Mouse (Mus musculus): ENCODE results near the gene Sf3b5. TPM values are rescaled to one million over a fixed set of nuclear protein-coding genes. Genes with fewer than 3 reads are reported as not detected.

Sf3b5 gene
- polyA plus RNA-seq, 1 experiment = 10.4 TPM

DNA sequence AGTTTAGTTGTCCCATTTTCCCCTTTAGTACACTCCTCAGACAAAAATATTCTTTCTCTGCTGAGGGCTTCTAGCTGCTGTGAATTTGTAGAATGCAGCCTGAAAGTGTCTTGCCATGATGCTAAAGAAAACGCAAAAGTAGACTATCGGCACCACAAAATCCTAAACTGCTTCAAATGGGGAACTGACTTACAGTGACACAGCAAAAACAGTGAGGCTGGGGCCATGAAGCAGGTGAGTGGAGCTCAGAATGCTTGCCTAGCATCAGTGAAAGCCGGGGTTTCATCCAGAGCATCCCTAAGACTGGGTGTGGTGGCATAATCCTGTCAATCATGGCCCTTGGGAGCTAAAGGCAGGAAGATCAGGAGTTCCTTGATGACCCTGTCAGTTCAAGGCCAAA lies 29.7 kb upstream of the Sf3b5 start:
- Histone ChIP-seq H3K4me1 (ENCODE audit: control insufficient read depth, insufficient read depth, low read length) (no peaks in the 10 kb centered on the region), H3K4me3 (ENCODE audit: insufficient read depth, low read length) (no peak overlapping the region), H3K27ac (ENCODE audit: insufficient read depth, low read length) (no peak overlapping the region)
- TF ChIP-seq POLR2A (IDR thresholded peaks at IDR 0.05; ENCODE audit: low read depth, low read length) = no peak

DNA sequence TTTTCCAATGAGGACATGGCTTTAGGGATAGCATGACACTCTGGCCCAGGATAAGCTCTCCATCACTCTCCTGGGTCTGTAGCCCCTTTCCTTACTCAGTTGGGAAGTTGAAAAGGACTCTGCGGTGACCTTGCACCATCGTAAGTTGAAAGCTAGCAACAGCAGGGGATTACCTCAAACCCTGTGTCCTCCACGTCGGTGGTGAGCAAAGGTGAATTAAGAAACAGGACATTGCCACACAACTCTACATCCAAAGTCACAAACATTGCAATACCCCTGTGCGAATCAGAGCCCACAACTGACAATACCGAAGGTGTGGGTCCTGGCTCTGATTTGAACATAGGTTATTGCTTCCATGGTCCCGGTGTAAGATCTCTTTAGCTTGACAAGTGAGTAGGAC lies 29.2 kb upstream of the Sf3b5 start:
- Histone ChIP-seq H3K27ac (ENCODE audit: insufficient read depth, low read length) (no peak overlapping the region), H3K4me3 (ENCODE audit: insufficient read depth, low read length) (no peak overlapping the region), H3K4me1 (ENCODE audit: control insufficient read depth, insufficient read depth, low read length) (no peaks in the 10 kb centered on the region; the same call in 1 of the 2 replicates)
- TF ChIP-seq CTCF (IDR thresholded peaks at IDR 0.05; ENCODE audit: borderline replicate concordance, insufficient read depth, low read length) = no peak
- no peak for TF ChIP-seq POLR2A (IDR thresholded peaks at IDR 0.05; ENCODE audit: low read depth, low read length)

DNA sequence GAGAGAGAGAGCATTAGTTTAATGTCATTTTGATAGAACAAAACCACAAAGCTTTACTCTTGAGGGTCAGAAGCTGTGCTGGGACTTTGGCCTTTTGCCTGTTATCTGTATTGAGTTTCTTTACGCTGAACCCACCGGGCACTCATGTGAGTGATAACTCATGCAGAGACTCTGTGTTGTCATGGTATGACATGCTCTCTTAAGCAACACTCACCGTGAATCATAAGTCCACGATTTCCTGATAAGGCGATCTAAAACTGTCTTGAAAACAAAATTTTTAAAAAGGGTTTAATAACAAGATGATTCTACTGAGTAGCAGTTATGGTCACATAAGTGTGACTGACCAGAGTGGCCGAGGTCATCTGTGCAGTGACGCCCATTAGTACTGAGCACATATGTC lies 28.6 kb upstream of the Sf3b5 start:
- Histone ChIP-seq H3K4me3 (ENCODE audit: insufficient read depth, low read length) (no peak overlapping the region), H3K27ac (ENCODE audit: insufficient read depth, low read length) (no peak overlapping the region), H3K4me1 (ENCODE audit: control insufficient read depth, insufficient read depth, low read length) (no peaks in the 10 kb centered on the region; the same call in 1 of the 2 replicates)
- TF ChIP-seq POLR2A (IDR thresholded peaks at IDR 0.05; ENCODE audit: low read depth, low read length) = no peak
- no peak for TF ChIP-seq CTCF (IDR thresholded peaks at IDR 0.05; ENCODE audit: borderline replicate concordance, insufficient read depth, low read length)

DNA sequence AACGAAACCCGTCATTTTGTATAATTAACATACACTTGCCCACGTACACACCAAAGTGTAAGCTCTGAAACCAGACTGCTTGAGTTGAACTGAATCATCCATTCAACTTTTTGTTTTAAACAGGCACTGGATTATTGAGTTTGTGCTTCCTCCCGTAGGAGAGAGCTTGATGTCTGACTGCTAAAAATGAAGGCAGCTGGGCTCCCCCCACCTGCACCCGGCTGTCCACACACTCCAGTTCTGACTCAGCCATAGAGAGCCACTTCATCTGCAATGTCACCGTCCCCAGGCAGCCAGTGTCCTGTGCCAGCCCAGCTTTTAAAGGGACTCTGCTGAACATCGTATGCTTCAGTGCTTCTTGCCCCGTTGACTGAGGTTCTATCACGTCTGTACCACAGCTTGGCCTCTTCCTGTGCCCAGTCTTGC lies 27.3 kb upstream of the Sf3b5 start:
- H3K4me3 ChIP-seq (ENCODE audit: insufficient read depth, low read length) = no peak overlapping the region
- no peak overlapping the region for H3K27ac ChIP-seq (ENCODE audit: insufficient read depth, low read length)
- no peaks in the 10 kb centered on the region; the same call in 1 of the 2 replicates for H3K4me1 ChIP-seq (ENCODE audit: control insufficient read depth, insufficient read depth, low read length)
- no peak for TF ChIP-seq POLR2A (IDR thresholded peaks at IDR 0.05; ENCODE audit: low read depth, low read length)
- TF ChIP-seq CTCF (IDR thresholded peaks at IDR 0.05; ENCODE audit: borderline replicate concordance, insufficient read depth, low read length) = no peak

DNA sequence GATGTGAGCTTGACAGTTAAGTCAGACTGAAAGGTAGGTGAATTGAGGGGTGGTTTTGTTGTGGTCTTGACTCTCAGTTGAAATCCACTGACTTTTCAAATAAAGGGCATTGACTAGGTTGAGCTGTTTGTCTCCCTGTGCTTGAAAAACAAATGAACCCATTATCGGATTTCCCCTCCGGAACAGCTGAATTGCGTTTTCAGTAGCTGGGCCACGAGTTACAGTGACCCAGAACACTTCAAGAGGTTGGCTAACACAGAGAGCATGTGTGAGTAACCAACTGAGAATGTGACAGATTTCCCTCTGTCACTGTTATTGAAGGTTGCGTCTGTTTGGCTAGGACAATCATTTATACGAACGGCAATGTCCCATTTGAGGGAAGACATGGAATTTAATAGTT lies 24.1 kb upstream of the Sf3b5 start:
- no peak overlapping the region for H3K27ac ChIP-seq (ENCODE audit: insufficient read depth, low read length)
- no peak overlapping the region for H3K4me3 ChIP-seq (ENCODE audit: insufficient read depth, low read length)
- no peaks in the 10 kb centered on the region; the same call in 1 of the 2 replicates for H3K4me1 ChIP-seq (ENCODE audit: control insufficient read depth, insufficient read depth, low read length)
- TF ChIP-seq POLR2A (IDR thresholded peaks at IDR 0.05; ENCODE audit: low read depth, low read length) (no peak), CTCF (IDR thresholded peaks at IDR 0.05; ENCODE audit: borderline replicate concordance, insufficient read depth, low read length) (no peak)

DNA sequence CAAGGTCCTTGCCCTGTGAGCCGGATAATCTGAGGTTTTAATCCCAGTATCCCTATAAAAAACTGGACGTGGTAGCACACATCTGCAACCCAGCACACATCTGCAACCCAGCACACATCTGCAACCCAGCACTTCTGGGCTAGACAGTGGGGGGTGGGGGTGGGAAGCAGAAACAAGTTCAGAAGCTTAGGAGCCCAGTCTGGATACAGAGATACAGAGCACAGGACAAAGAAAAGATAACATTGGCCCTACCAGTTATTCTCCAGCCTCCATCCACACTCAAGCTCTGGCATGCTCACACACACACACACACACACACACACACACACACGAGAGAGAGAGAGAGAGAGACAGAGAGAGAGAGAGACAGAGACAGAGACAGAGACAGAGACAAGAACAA lies 21.6 kb upstream of the Sf3b5 start:
- Histone ChIP-seq H3K27ac (ENCODE audit: insufficient read depth, low read length) (no peak overlapping the region), H3K4me1 (ENCODE audit: control insufficient read depth, insufficient read depth, low read length) (no peaks in the 10 kb centered on the region; the same call in 1 of the 2 replicates), H3K4me3 (ENCODE audit: insufficient read depth, low read length) (no peak overlapping the region)
- TF ChIP-seq CTCF (IDR thresholded peaks at IDR 0.05; ENCODE audit: borderline replicate concordance, insufficient read depth, low read length) = no peak
- TF ChIP-seq POLR2A (IDR thresholded peaks at IDR 0.05; ENCODE audit: low read depth, low read length) = no peak

DNA sequence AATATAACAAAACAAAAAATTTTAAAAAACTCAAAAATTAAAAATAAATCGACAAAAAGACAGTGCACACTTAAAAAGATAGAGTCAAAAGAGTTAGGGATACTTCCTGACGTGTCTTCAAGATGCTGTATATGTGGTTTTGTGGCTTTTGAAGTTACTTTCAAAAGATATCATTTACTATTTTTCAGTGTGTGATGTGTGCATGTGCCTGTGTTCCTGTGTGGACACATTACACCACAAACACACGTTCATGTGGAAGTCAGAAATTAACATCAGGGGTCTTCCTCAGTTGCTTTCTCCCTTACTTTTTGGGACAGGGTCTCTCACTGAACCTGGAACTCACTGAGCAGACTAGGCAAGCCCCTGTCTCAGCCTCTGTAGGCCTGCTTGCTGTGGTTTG lies 20.1 kb upstream of the Sf3b5 start:
- H3K4me3 ChIP-seq (ENCODE audit: insufficient read depth, low read length) = no peak overlapping the region
- H3K4me1 ChIP-seq (ENCODE audit: control insufficient read depth, insufficient read depth, low read length) = peaks cover 4% of the 10 kb centered on the region
- H3K27ac ChIP-seq (ENCODE audit: insufficient read depth, low read length) = no peak overlapping the region
- TF ChIP-seq CTCF (IDR thresholded peaks at IDR 0.05; ENCODE audit: borderline replicate concordance, insufficient read depth, low read length) (no peak), POLR2A (IDR thresholded peaks at IDR 0.05; ENCODE audit: low read depth, low read length) (no peak)

DNA sequence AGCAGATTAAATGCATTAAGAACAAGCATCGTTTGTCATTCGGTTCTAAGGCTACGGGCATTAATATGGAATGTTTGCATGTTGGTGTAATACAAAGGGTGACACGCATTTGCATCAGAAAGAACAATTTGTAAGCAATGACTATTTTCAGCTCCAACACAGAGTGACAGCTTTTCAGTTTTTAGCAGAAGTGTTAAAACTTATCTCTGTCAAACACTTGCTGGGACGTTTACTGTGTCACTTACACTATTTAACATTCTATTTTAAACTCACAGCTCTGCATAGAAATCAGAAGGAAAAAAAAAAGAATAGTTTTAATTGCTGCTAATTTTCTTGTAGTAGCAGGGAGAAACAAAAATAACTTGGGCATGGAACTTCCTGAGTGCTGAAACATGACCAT lies 18.7 kb upstream of the Sf3b5 start:
- no peak overlapping the region for H3K4me3 ChIP-seq (ENCODE audit: insufficient read depth, low read length)
- H3K27ac ChIP-seq (ENCODE audit: insufficient read depth, low read length) = no peak overlapping the region
- H3K4me1 ChIP-seq (ENCODE audit: control insufficient read depth, insufficient read depth, low read length) = peaks cover 4% of the 10 kb centered on the region
- TF ChIP-seq CTCF (IDR thresholded peaks at IDR 0.05; ENCODE audit: borderline replicate concordance, insufficient read depth, low read length) = no peak
- TF ChIP-seq POLR2A (IDR thresholded peaks at IDR 0.05; ENCODE audit: low read depth, low read length) = no peak

DNA sequence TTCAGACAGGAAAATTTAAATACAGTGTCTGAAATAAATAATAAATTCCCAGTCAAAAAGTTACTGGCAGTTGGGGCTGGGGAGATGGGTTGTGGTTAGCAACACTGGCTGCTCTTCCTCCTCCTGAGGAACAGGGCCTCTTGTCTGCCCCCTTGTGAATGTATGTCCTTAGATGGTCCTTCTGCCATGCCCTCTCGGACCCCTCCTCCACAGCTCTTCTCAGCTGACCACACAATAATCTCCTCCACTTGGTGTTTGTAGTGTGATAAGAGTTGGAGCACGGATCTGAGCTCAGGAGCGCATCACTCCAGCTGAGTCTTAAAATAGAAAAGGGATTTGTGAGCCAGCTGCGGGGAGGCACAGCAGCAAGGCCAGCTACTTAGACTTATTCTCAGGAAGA lies 18.2 kb upstream of the Sf3b5 start:
- peaks cover 4% of the 10 kb centered on the region for H3K4me1 ChIP-seq (ENCODE audit: control insufficient read depth, insufficient read depth, low read length)
- TF ChIP-seq POLR2A (IDR thresholded peaks at IDR 0.05; ENCODE audit: low read depth, low read length) (no peak), CTCF (IDR thresholded peaks at IDR 0.05; ENCODE audit: borderline replicate concordance, insufficient read depth, low read length) (no peak)
- H3K27ac ChIP-seq (ENCODE audit: insufficient read depth, low read length) = no peak overlapping the region
- no peak overlapping the region for H3K4me3 ChIP-seq (ENCODE audit: insufficient read depth, low read length)

DNA sequence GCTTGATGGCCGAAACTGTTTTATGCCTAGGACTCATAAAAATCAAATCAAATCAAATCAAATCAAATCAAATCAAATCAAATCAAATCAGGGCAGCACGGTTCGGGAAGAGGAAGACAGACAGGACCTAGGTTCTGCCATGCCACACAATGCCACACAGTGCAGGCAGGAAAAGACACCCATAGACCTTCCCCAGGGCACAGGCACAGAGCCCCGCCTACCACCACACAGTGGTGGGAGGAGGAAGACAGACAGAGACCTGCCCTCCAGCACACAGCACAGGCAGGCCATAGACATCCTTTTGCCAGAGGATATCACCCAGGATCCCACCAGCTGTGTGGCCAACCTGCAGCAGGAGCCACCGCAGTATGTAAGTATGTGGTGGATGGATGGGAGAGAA lies 13.2 kb upstream of the Sf3b5 start:
- H3K27ac ChIP-seq (ENCODE audit: insufficient read depth, low read length) = no peak overlapping the region
- H3K4me1 ChIP-seq (ENCODE audit: control insufficient read depth, insufficient read depth, low read length) = peaks cover 4% of the 10 kb centered on the region
- TF ChIP-seq CTCF (IDR thresholded peaks at IDR 0.05; ENCODE audit: borderline replicate concordance, insufficient read depth, low read length) (no peak), POLR2A (IDR thresholded peaks at IDR 0.05; ENCODE audit: low read depth, low read length) (no peak)
- H3K4me3 ChIP-seq (ENCODE audit: insufficient read depth, low read length) = no peak overlapping the region
